Mouse (Mus musculus) kidney, embryonic 15.5 days (tissue): ENCODE measurements around the gene Samm50. TPM values are rescaled to one million over a fixed set of nuclear protein-coding genes. Genes with fewer than 3 reads are reported as not detected.

Experiments used
- ATAC-seq: fragments of 200-750 bp; cut with Nextera tagmentation; replicated peaks from 2 replicates; pipeline ENCODE4 v1.8.0; 2017; ENCODE audit warnings: moderate TSS enrichment; ENCODE audit not compliant: low FRiP score
- H3K27ac ChIP-seq: fragments of 300-500 bp; sonication (generic); 2 replicates; pipeline ENCODE4 v1.5.1; 2015; ENCODE audit warnings: mild to moderate bottlenecking, inconsistent platforms
- H3K27me3 ChIP-seq: fragments of 300-500 bp; sonication (generic); 2 replicates; pipeline ENCODE4 v1.6.1; 2015; ENCODE audit warnings: inconsistent platforms
- H3K36me3 ChIP-seq: fragments of 300-500 bp; sonication (generic); 2 replicates; pipeline ENCODE4 v1.6.1; 2015; ENCODE audit warnings: inconsistent platforms
- H3K4me1 ChIP-seq: fragments of 300-500 bp; sonication (generic); 2 replicates; pipeline ENCODE4 v1.6.1; 2015; ENCODE audit warnings: inconsistent platforms
- H3K4me2 ChIP-seq: fragments of 300-500 bp; sonication (generic); 2 replicates; pipeline ENCODE4 v1.6.1; 2015; ENCODE audit warnings: moderate library complexity, mild to moderate bottlenecking, inconsistent platforms
- H3K4me3 ChIP-seq: fragments of 300-500 bp; sonication (generic); replicated peaks from 2 replicates; pipeline ENCODE4 v1.5.1; 2015; ENCODE audit warnings: mild to moderate bottlenecking, inconsistent platforms
- H3K9ac ChIP-seq: fragments of 300-500 bp; sonication (generic); 2 replicates; pipeline ENCODE4 v1.6.1; 2015; ENCODE audit warnings: mild to moderate bottlenecking, inconsistent platforms
- H3K9me3 ChIP-seq: fragments of 300-500 bp; sonication (generic); replicated peaks from 2 replicates; pipeline ENCODE4 v1.6.1; 2016; ENCODE audit warnings: inconsistent platforms
- WGBS: fragments of 180-500 bp; shearing (Covaris S2); methylation state at CpG from one replicate; pipeline ENCODE4 v1.1.7; 2015; ENCODE audit warnings: mixed read lengths; 5-methylcytosine and 5-hydroxymethylcytosine counted together
- polyA plus RNA-seq: library from polyadenylated mRNA; unstranded; fragments of >200 nt; fragmentation: Nextera tagmentation; extraction: Ambion mirVana; gene quantifications from 2 replicates; pipeline ENCODE4 v1.2.1, GENCODE M21; 2015

Gene Samm50
- polyA plus RNA-seq, 1 experiment from 2014 or later: 127 TPM

DNA sequence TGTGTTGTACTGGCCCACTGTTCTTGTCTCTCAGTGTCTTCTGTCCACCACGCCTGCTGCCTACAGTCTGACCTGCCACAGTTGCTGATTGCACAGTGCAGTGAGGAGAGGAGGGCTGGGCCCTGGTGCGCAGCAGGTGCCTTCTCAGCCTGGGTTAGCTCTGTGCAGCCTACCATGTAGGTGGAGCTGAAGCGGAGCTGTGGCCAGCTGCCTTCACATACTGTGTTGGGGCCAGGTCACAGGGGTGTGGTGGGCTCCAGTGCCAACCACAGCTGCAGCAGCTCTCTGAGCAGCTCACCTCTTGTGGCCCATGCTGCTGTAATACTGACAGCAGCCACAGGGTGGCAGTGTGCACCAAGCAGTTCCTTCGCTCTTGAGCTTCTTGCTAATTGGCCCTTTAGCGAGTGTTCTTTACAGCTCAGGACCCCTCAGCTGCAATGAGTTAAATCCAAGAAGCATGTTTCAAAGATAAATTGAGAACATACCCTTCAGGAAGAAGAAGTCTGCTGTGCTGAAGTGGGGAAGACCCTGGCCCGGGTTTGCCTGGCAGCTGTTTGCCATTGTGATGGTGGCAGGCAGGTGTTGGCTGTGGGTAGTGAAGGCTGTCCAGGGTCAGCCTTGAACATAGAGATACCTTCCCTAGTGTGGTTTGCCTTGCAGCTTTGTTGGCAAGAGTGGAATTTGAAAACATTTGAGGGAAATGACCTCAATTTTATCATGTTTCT is 20.2 kb downstream of the Samm50 start:
- no peak; the same call in 1 of the 2 replicates for ATAC-seq
- WGBS: 48% methylated on average over 6 of the region's 6 CpGs
- Histone ChIP-seq H3K4me2 (no peak overlapping the region), H3K36me3 (peaks cover 62% of the 10 kb centered on the region), H3K4me1 (peaks cover 47% of the 10 kb centered on the region), H3K9ac (no peak overlapping the region), H3K27me3 (no peaks in the 10 kb centered on the region), H3K4me3 (no peak overlapping the region), H3K9me3 (no peaks in the 10 kb centered on the region), H3K27ac (no peak overlapping the region)

DNA sequence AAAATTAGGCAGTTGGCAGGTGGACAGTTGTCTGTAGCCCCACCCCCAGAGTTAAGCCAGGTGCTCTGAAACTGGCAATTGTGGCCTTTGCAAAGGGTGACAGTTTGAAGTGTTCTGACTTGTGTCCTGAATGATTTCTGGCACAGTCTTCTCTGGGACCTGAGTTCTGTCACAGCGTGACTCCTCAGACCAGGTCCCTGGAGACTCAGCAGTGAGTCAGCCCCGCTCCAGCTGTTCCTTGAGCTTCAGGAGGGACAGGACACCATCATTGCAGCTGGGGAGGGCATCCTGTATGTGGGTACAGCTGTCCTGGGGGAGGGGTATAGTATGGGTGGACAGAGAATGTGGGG is 20.7 kb downstream of the Samm50 start:
- H3K27ac ChIP-seq: no peak overlapping the region
- H3K9me3 ChIP-seq: no peaks in the 10 kb centered on the region
- no peak for ATAC-seq
- no peak overlapping the region for H3K4me2 ChIP-seq
- H3K4me1 ChIP-seq: peaks cover 53% of the 10 kb centered on the region
- H3K9ac ChIP-seq: no peak overlapping the region
- no peak overlapping the region for H3K4me3 ChIP-seq
- peaks cover 57% of the 10 kb centered on the region for H3K36me3 ChIP-seq
- H3K27me3 ChIP-seq: 0 out of 2 replicates have a peak, but pooled peaks cover 1% of the 10 kb centered on the region
- 72% methylated on average over 2 of the region's 2 CpGs for WGBS

DNA sequence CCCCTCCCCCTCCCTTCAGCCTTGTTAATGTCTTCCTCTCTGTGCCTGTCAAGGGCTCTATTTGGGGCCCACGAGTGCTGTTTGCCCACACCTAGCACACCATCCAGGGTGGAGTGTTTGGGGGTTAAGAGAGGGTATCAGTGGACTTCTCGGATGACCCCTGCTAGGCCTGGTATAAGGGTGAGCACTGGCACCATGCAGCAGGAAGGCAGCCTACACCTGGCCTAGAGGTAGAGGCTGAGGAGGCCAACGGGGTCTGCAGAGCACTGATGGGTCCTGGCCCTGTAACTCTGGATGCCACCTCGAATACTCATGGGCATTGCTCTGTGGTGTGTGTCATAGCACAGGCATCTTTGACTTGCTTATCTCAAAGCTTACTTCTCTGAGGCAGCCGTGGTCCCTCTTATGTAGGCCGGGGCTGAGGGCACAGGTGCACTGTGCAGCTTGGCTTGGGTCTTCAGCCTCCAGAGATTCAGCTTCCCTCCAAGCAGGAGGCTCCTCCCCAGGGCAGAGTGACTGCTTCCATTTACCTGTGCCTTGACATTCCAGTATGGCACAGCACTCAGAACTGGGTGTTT is 21.2 kb downstream of the Samm50 start:
- H3K9ac ChIP-seq: no peak overlapping the region
- H3K9me3 ChIP-seq: no peaks in the 10 kb centered on the region
- H3K27me3 ChIP-seq: 0 out of 2 replicates have a peak, but pooled peaks cover 4% of the 10 kb centered on the region
- peaks cover 58% of the 10 kb centered on the region for H3K4me1 ChIP-seq
- no peak for ATAC-seq
- no peak overlapping the region for H3K4me3 ChIP-seq
- 84% methylated on average over 6 of the region's 6 CpGs for WGBS
- no peak overlapping the region for H3K4me2 ChIP-seq
- no peak overlapping the region for H3K27ac ChIP-seq
- H3K36me3 ChIP-seq: peaks cover 53% of the 10 kb centered on the region

DNA sequence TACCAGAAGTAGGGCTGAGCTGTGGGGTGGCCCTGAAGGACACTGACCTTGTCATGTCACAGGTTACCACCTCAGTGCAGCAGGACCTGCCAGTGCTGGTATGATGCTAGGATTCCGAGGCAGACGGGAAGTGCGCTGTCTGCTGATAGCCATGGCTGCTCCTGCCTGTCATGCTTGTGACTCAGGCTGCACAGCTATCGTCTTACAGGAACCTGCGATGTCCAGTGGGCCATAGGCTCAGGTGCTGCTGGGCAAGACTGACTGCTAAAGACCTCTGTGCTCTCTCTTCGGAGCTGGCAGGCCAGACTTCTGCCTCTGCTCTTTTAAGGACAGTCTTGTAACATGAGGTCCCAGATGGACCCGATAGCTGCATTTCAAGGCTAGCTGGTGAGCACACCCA is 22.4 kb downstream of the Samm50 start:
- H3K27me3 ChIP-seq: 0 out of 2 replicates have a peak, but pooled peaks cover 7% of the 10 kb centered on the region
- H3K9me3 ChIP-seq: no peaks in the 10 kb centered on the region
- peaks cover 42% of the 10 kb centered on the region for H3K36me3 ChIP-seq
- H3K9ac ChIP-seq: no peak overlapping the region
- peak overlapping the region; percentile 37; the same call in 1 of the 2 replicates for H3K27ac ChIP-seq
- no peak overlapping the region for H3K4me3 ChIP-seq
- 52% methylated on average over 7 of the region's 7 CpGs for WGBS
- H3K4me1 ChIP-seq: peaks cover 70% of the 10 kb centered on the region
- no peak overlapping the region for H3K4me2 ChIP-seq
- no peak for ATAC-seq

DNA sequence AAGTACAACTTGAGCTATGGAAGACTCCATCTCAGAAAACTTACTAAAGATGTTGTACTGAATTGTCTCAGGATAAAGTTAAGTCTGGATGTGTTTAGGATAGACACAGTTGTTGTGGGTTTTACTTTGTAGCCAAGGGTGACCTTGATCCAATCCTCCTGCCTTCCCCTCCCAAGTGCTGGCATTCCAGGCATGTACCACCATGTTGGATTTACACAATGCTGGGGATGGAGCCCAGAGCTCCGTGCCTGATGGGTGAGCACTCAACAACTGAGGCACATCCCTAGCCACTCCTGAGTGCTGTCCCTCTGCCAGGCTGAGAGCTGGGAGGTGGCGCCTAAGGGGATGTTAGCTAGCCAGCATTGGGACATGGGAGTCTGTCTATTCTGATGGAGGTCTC is 23.2 kb downstream of the Samm50 start:
- Histone ChIP-seq H3K4me1 (peaks cover 71% of the 10 kb centered on the region), H3K9me3 (no peaks in the 10 kb centered on the region), H3K4me3 (no peak overlapping the region), H3K27ac (peak overlapping the region; percentile 91), H3K9ac (no peak overlapping the region), H3K36me3 (peaks cover 34% of the 10 kb centered on the region), H3K27me3 (0 out of 2 replicates have a peak, but pooled peaks cover 7% of the 10 kb centered on the region), H3K4me2 (no peak overlapping the region)
- ATAC-seq: no peak
- WGBS: 83% methylated on average over 2 of the region's 2 CpGs

DNA sequence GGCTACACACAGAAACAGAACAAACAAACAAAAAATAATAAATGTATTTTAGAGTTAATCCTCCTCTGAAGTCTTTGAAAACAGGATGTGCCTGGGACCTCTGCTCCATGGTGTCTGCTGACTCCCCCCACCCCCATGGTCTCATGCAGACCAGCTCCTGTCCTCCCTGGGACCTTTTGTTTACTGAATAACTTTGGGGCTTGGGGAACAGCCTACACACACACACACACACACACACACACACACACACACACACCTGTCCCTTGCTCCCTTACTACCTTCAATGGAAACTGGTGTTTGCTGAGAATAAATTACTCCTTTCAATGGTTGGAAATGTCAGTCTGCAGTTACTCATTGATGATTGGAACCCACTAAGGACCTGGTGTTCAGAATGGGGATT is 24.0 kb downstream of the Samm50 start:
- ATAC-seq: peak; percentile 30; the same call in 1 of the 2 replicates
- Histone ChIP-seq H3K27ac (peak overlapping the region; percentile 91), H3K27me3 (0 out of 2 replicates have a peak, but pooled peaks cover 7% of the 10 kb centered on the region), H3K9me3 (no peaks in the 10 kb centered on the region), H3K4me2 (no peak overlapping the region), H3K9ac (no peak overlapping the region), H3K4me3 (no peak overlapping the region), H3K36me3 (peaks cover 27% of the 10 kb centered on the region), H3K4me1 (peaks cover 71% of the 10 kb centered on the region)

DNA sequence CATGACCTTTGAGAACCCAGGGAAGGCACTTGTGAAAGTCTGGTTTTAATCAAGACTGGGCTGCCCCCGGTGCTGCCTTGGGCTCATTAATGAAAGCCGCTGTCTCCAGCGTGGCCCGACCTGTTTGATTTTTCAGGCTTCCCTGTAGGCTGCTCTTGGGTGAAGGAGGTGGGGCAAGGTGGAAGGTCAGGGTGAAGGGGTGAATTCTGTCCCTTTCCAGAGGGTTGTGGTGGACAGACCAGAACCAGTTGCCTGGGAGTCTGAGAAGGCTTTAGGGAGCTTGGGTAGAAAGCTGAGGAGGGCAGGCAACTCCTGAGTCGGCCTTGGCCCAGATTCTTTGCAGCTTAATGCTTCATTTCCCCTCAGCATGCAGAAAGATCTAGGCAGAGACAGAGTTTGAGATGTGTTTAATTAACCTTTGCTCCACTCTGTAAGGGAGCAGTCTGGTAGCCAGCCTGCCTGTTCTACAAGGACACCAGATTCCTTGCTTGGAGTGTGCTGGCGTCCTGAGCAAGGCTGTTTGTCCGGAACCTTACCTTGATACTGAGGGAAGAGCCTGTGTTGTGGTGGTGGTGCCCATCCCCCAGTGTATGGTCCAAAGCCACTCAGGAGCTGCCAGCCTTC is 24.5 kb downstream of the Samm50 start:
- 15% methylated on average over 7 of the region's 7 CpGs for WGBS
- ATAC-seq: peak; percentile 52
- H3K27ac ChIP-seq: peak overlapping the region; percentile 91

DNA sequence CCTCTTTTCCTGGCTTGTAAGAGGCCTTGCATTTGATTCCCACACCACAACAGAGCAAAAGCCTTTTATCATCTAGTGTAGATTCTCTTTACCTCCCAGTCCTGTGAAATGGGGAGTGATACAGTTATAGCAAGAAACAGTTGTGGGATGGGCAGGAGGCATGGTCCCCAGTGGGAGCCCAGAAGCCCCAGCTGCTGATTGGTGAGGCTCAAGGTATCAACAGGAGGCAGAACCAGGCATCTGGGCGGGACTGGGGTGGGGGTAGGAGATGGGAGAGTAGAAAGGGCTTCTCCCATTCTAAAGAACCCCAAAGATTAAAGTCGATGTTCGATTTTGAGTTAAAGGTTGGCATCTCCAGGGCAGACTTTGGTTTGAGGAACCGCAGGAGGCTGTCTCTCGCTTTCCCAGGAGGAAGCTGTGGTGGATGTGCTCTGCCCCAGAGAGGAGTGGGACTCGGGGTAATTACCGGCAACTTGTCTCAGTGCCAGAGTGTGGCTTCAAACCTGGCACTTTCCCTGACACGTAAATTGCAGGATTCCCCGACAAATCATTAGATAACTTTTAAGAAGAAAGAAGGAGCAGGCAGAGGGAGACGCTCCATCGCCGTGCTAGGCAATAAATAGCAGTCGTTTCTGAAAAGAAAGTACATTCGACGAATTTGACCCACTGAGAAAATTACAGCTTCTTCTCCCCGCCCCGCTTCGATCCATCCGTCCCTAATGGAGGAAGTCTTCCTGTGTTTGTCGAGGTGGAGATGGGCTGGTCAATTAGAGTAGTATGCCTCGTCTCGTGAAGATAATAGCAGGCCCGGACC is 26.1 kb downstream of the Samm50 start:
- Histone ChIP-seq H3K4me2 (0 out of 2 replicates have a peak overlapping the region, but pooled peaks have one; percentile 3), H3K9ac (no peak overlapping the region)
- no peak for ATAC-seq

More for the DNA sequence above, 24.5 kb downstream of the Samm50 start:
- H3K4me1 ChIP-seq: peaks cover 74% of the 10 kb centered on the region
- H3K27me3 ChIP-seq: 0 out of 2 replicates have a peak, but pooled peaks cover 7% of the 10 kb centered on the region
- 0 out of 2 replicates have a peak overlapping the region, but pooled peaks have one; percentile 21 for H3K4me2 ChIP-seq
- H3K36me3 ChIP-seq: peaks cover 21% of the 10 kb centered on the region
- no peaks in the 10 kb centered on the region for H3K9me3 ChIP-seq
- H3K4me3 ChIP-seq: no peak overlapping the region
- no peak overlapping the region for H3K9ac ChIP-seq

DNA sequence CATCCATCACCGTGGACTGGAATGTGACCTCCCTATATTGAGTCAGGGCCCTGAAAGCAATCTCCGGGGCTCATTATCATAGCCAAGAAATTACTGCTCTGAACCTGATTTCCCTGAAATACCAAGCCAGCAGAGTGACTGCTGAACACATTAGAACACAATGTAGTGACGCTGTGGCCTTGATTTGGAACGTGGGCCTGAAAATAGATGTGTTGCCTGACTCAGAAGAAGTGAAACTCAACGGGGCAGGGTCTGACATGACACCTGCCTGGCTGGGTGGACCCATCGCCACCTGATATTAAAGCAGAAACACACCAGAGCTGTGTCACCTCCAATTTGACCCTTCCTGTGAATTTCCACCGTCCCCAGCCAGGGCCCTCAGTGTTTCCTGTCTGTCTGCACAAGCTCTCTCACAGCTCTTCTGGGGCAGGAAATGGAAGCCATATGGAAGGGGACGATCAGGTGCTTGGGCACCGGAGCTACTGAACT is 26.8 kb downstream of the Samm50 start:
- 24% methylated on average over 9 of the region's 9 CpGs for WGBS
- Histone ChIP-seq H3K4me2 (0 out of 2 replicates have a peak overlapping the region, but pooled peaks have one; percentile 3), H3K27me3 (0 out of 2 replicates have a peak, but pooled peaks cover 7% of the 10 kb centered on the region), H3K9me3 (no peaks in the 10 kb centered on the region), H3K36me3 (peaks cover 16% of the 10 kb centered on the region), H3K4me3 (no peak overlapping the region), H3K9ac (no peak overlapping the region), H3K4me1 (peaks cover 65% of the 10 kb centered on the region), H3K27ac (peak overlapping the region; percentile 71)
- ATAC-seq: no peak

More for the DNA sequence above, 26.1 kb downstream of the Samm50 start:
- Histone ChIP-seq H3K4me3 (no peak overlapping the region), H3K27me3 (0 out of 2 replicates have a peak, but pooled peaks cover 7% of the 10 kb centered on the region), H3K27ac (peak overlapping the region; percentile 71), H3K4me1 (peaks cover 68% of the 10 kb centered on the region), H3K9me3 (no peaks in the 10 kb centered on the region), H3K36me3 (peaks cover 16% of the 10 kb centered on the region)
- 24% methylated on average over 23 of the region's 23 CpGs for WGBS

DNA sequence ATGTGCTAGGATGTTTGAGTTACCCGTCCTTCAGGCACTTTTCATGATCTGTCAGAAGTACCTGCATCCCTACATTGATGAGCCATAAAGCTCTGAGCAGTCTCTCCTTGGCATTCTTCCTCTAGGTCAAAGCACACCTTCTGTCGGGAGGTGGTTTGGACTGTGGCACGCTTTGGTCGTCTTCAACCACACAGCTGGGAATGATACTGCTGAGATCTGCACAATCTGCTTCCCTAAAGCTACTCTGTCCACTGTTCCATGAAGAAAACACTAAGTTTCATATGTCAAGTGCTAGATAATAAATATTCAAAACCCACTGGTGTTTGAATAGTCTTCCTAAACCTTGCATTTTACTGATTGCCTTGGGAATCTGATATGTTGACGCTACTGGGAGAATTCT is 29.5 kb downstream of the Samm50 start:
- H3K27me3 ChIP-seq: peaks cover 21% of the 10 kb centered on the region
- H3K4me3 ChIP-seq: no peak overlapping the region
- 50% methylated on average over 5 of the region's 5 CpGs for WGBS
- ATAC-seq: no peak; the same call in 1 of the 2 replicates
- H3K27ac ChIP-seq: no peak overlapping the region; the same call in 1 of the 2 replicates
- no peaks in the 10 kb centered on the region for H3K36me3 ChIP-seq
- H3K9ac ChIP-seq: no peak overlapping the region
- H3K9me3 ChIP-seq: no peaks in the 10 kb centered on the region
- H3K4me1 ChIP-seq: peaks cover 43% of the 10 kb centered on the region
- no peak overlapping the region for H3K4me2 ChIP-seq

DNA sequence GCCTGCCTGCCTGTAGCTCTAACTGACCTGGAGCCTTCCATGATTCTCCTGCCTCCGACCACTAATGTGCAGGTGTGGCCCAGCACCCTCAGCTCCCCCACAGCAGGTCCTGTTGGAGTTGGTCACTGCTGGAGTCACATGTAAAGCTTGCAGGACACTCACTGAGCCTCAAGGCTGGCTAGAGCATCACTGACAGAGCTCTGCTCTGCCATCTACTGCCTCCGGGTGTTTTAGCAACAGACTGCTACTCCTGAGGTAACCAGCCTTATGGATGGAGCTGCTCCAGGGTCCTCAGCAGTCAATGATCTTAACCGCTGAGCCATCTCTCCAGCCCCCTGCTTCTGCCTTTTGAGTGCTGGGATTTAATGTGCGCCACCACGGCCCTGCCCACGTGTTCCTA is 31.4 kb downstream of the Samm50 start:
- 31% methylated on average over 6 of the region's 6 CpGs for WGBS
- peak; percentile 40; the same call in 1 of the 2 replicates for ATAC-seq

More for the DNA sequence above, 31.4 kb downstream of the Samm50 start:
- H3K9ac ChIP-seq: no peak overlapping the region
- H3K4me2 ChIP-seq: no peak overlapping the region
- peaks cover 24% of the 10 kb centered on the region for H3K4me1 ChIP-seq
- H3K27me3 ChIP-seq: peaks cover 15% of the 10 kb centered on the region
- no peak overlapping the region for H3K4me3 ChIP-seq
- H3K9me3 ChIP-seq: no peaks in the 10 kb centered on the region
- H3K27ac ChIP-seq: no peak overlapping the region
- H3K36me3 ChIP-seq: no peaks in the 10 kb centered on the region
